Mouse (Mus musculus) spleen, postnatal 14 days (tissue): ENCODE data around the gene Platr17.
"Not testable (repeated sequence)": the region's sequence is repeated elsewhere in the genome, so short reads cannot be mapped to it uniquely, and the experiment has no call there.

Experiments used
- DNase-seq, 2 experiments: peaks; one replicate each; pipeline ENCODE4 v3.0.0; 2021 to 2022; ENCODE audit warnings: low spot score in 2 of 2

Platr17 gene

DNA sequence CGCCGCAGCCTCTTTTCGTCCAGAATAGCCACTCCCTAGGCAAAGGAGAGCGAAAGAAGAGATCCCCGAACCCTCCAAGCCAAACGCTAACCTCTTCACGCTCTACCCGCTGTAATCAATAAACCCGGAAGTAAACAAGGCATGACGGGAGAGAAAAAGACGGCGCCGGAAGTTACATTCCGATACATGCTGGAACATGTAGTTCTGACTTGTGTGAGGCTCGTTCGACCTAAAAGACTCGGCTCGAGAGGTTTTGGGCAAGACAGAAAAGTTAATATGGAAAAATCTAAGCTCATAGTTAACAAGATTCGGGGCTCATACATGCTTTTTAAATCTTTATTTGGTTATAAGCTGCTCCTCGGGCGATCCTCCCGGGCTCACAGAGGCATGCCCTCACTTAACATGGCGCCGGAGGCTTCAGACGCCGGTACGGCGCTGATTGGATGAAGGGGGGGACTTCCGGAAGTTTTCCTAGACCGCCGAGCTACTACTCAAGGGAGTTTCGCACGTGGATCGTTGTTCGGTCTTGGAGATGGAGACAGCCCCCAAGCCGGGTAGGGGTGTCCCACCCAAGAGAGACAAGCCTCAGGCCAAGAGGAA is 35.4 kb downstream of the Platr17 start, which contains the start of the genes Pfdn6 and Wdr46:
TSS of gene Pfdn6 (minus strand) at position 138 of the 600 bp plus-strand sequence.
TSS of gene Wdr46 (plus strand) at position 455 of the 600 bp plus-strand sequence.
- DNase-seq = peak; percentile 68 to 82

GRCm38 (mm10) chr17:33940981-33941380 is 36.0 kb downstream of the Platr17 start:
- no peak for DNase-seq

- no peak for DNase-seq
These were observed 36.4 kb downstream of the Platr17 start for GRCm38 (mm10) chr17:33941381-33941780.

DNA sequence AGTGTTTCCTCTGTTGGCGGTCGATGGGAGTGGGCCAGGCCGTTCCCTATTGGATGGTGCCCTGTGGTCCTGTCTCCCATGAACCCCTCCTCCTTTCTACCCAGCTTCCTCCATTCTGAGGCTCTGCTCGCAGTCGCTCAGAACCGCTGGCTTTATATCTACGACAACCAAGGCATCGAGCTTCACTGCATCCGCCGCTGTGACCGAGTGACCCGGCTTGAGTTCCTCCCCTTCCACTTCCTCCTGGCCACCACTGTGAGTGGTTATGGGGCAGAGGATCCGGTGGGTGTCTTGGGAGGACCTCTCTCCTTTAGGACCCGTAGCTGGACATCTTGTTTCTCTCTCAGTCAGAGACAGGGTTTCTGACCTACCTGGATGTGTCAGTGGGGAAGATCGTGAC is 38.5 kb downstream of the Platr17 start:
- DNase-seq = no peak

DNA sequence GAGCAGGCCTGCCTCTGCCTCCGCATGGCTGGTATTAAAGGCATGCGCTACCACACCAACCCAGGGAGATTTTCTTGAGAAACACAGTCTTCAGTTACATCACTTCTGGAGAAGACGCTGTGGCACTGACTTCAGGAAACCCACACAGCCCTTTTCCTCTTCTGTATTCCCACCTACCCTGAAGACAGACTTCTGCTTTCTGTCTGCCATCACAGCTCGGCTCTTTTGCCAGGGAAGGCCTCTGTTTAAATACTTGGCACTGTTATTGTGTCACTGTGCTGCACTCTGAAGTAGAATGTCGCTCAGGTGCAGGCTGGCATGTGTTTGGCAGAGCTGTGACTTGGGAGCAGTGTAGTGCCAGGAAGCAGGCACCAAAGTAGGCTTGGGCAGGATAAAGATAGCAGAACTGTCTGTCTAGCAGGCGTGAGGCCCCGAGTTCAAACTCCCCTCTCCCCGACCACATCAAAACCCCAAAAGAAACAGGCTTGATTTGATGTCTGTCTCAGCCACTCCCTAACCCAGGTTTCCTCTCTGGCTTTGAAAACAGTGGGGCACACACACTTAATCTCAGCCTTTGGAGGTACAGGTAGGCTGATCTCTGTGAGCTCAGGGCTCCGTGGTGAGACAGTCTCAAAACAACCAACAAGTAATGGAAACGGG is 42.6 kb downstream of the Platr17 start:
- DNase-seq = no peak

DNA sequence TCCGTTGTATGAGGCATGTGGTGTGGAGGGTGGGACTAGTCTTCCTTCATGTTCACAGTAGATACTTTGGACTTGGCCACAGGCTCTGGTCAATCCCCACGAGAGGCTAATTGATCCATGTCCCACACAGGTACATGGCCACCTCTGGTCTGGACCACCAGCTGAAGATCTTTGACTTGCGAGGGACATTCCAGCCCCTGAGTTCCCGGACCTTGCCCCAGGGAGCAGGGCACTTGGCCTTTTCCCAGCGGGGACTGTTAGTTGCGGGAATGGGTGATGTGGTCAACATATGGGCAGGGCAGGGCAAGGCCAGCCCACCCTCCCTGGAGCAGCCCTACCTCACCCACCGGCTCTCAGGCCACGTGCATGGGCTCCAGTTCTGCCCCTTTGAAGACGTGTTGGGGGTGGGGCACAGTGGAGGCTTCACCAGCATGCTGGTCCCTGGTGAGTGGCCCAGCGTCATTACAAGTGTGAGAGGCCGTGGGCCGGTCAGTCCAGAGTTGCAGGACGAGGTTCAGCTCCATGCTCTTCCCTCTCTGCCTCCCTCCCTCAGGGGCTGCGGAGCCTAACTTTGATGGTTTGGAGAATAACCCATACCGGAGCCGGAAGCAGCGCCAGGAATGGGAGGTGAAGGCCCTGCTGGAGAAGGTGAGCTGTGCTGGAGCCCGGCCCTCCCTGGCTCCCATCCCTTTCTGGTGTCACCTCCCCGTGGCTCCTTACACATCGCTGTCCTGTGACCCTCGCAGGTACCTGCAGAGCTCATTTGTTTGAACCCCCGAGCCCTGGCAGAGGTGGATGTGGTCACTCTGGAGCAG is 43.4 kb downstream of the Platr17 start:
- DNase-seq = no peak

GRCm38 (mm10) chr17:33948905-33949537 is 44.1 kb downstream of the Platr17 start:
- DNase-seq = no peak

DNA sequence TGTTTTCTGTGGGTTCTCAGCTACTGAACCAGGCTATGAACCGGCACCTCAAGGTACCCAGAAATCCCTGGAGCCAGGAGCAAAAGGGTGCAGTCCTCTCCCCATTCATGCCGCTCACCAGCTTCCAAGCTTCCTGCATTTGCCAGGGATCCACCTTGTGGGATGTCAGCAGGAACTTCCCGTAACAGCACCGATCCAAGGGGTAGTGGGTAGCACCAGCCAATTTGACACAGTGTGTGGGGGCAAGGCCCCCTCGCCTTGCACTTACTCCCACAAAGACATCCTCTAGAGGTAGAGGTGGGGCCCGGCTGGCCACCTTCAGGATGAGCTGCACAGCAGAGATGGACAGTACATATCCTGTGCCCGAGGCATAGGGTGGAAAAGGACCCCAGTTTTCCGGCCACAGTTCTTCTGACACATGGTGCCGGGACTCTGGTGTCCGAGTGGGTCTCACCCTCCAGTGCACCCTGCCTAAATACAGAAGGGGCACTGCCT is 45.2 kb downstream of the Platr17 start:
- no peak for DNase-seq

DNA sequence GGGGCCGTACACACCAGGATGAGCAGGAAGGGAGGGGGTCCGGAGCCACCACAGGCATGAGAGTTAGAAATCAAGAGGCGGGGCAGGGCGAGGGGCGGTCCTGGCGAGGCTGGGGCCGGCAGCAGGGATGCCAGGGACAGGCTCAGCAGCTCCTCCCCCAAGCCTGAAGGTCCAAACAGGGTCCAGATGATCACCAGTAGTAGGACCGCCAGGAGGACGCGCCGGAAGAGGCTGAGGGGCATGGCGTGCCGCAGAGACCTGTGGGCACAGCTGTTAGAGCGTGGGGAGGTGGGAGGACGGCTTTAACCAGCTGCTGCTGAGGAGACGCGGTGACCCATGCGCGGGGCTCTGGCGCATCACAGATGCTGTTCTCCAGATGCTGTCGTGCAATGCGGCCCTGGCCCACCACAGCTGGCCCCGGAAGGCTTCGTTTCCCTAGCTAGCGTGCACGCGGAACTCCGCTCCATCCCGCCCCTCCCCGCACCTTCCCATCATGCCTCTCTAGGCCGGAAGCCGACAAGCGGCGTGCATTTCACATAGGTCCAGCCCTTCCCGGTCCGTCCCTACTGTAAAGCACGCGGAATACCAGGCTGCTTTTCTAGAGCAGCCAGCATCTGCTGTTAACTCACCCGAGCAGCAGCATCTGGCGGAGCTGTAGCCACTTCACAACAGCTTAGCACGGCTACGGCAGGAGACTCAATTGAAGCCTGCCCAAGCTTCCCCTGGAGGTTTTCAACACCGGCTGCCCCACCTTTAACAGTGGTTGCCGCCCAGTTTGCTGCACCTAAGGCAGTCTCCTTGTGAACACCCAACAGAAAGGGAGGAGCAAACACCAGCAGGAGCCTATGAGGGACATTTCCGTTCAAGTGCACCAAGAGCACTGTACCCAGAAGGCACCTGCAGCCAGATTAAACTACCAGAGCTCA is 46.3 kb downstream of the Platr17 start, which contains the start of gene B3galt4:
TSS of gene B3galt4 (minus strand) at position 468 of the 926 bp plus-strand sequence.
- peak; percentile 47 to 59 for DNase-seq

DNA sequence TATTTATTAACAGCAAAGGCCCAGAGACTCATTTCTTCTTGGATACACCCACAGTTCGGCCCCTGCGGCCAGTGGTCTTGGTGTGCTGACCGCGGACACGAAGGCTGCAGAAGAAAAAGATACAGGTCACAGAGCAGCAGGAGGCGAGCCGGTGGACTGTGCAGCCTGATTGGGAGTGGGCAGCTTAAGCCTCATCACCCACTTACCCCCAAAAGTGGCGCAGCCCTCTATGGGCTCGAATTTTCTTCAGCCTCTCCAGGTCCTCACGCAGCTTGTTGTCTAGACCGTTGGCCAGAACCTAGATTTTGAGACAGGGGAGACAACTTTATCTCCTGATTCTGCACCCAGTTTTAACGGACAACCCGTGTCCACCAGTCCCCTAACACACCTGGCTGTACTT is 47.1 kb downstream of the Platr17 start:
- not testable (repeated sequence) for DNase-seq

DNA sequence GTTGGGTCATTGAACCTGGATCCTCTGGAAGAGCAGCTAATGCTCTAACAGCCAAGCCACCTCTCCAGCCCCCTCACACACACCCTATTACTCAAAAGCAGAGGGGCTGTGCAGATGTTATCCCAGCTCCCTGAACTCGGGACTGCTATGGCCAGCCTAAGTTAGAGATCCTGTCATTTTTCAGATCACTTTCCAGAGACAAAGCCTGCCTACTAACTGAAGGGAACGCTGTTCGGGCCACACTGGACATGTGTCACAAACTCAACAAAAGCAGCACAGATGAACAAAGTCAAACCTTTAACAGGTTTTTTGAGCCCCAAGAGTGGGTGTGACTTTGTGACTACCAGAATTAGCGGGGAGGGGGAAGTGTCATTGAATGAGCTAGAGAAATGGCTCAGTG is 47.9 kb downstream of the Platr17 start:
- DNase-seq = no peak

DNA sequence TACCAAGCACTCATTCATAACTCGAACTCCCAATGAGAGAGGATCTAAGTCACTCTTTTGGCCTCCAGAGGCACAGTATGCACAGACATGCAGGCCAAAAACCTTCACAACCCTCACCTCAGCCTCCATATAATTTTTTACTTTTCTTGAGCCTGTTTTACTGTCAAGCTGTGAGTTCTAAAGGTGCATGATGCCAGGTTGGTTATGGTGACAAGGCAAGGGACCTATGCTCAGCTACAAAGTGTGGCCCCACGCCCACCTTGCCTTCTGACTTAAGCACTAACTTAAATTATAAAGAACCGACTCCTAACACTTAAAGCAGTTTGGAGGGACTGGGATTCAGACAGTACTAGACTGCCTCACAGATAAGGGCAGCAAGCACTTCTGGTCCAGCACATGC is 48.4 kb downstream of the Platr17 start:
- DNase-seq = no peak

GRCm38 (mm10) chr17:33953961-33954565 is 49.1 kb downstream of the Platr17 start:
- DNase-seq = no peak

DNA sequence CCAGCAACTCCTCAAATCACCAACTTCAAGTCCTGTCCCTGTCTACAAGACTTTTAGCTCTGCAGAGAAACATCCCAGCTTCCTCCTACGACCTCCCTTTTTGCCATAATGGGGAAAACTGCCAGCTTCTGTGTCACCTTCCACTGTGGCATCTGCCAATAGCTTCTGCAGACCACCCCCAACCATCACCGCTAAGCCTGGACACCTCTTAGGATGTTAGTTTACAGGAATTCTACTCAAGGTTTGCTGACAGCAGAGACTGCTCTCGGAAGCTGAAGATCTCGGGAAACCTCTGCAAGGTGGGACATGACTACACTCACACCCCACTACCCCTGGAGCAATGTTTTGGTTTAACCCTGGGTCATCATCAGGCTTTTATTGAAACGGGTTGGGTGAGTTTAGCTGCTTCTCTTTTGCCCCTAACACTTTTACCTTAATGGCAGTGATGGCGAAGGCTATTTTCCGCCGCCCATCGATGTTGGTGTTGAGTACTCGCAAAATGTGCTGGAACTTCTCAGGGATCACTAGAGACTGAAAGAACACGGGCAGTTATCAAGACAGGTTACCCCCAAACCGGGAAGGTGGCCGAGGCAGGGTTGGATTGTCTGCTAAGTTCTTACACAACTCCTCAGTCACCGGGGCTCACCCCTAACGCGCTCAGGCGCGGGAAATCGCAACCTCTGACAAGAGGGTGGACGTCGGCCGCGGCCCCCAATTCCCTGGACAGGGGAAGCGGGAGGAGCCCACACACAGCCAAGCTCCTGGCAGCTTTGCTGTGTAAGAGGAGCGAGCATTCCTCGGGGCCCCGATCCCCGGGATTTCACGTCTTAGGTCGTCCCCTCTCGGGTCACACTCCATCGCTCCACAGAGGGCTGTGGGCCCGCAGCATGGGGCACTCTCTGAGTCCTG is 50.0 kb downstream of the Platr17 start:
- DNase-seq = no peak

GRCm38 (mm10) chr17:33955555-33956214 is 50.8 kb downstream of the Platr17 start, which contains the start of the genes Vps52 and Rps18:
Vps52 (plus strand) TSS chr17:33955812.
Rps18 (minus strand) TSS chr17:33956001.
- DNase-seq = peak; percentile 89 to 95
